Mouse (Mus musculus) intestine, postnatal 0 days (tissue): ENCODE measurements around the gene Fggy. TPM values are rescaled to one million over a fixed set of nuclear protein-coding genes. Genes with fewer than 3 reads are reported as not detected.

Source experiments
- ATAC-seq: fragments of 200-750 bp; cut with Nextera tagmentation; 2 replicates; pipeline ENCODE4 v1.8.0; 2017; ENCODE audit warnings: mild to moderate bottlenecking, moderate TSS enrichment, moderate library complexity
- H3K27ac ChIP-seq: fragments of 300-500 bp; sonication (generic); 2 replicates; pipeline ENCODE4 v1.5.1; 2014; ENCODE audit warnings: mild to moderate bottlenecking, low read depth, low read length, moderate library complexity
- H3K27me3 ChIP-seq: fragments of 300-500 bp; sonication (generic); replicated peaks from 2 replicates; pipeline ENCODE4 v1.6.1; 2014; ENCODE audit warnings: low read length, mixed read lengths; ENCODE audit not compliant: control insufficient read depth, insufficient read depth
- H3K36me3 ChIP-seq: fragments of 300-500 bp; sonication (generic); 2 replicates; pipeline ENCODE4 v1.6.1; 2014; ENCODE audit warnings: mild to moderate bottlenecking, moderate library complexity; ENCODE audit not compliant: control insufficient read depth, insufficient read depth
- H3K4me1 ChIP-seq: fragments of 300-500 bp; sonication (generic); replicated peaks from 2 replicates; pipeline ENCODE4 v1.6.1; 2014; ENCODE audit warnings: antibody characterized with exemption, low read length, mixed read lengths; ENCODE audit not compliant: control insufficient read depth, insufficient read depth
- H3K4me2 ChIP-seq: fragments of 300-500 bp; sonication (generic); replicated peaks from 2 replicates; pipeline ENCODE4 v1.6.1; 2014; ENCODE audit warnings: low read depth, mild to moderate bottlenecking, moderate library complexity
- H3K4me3 ChIP-seq: fragments of 300-500 bp; sonication (generic); 2 replicates; pipeline ENCODE4 v1.5.1; 2014; ENCODE audit warnings: low read depth, low read length
- H3K9ac ChIP-seq: fragments of 300-500 bp; sonication (generic); 2 replicates; pipeline ENCODE4 v1.6.1; 2014; ENCODE audit warnings: mild to moderate bottlenecking, low read depth, low read length
- H3K9me3 ChIP-seq: fragments of 300-500 bp; sonication (generic); 2 replicates; pipeline ENCODE4 v1.6.1; 2016; ENCODE audit warnings: mixed run types; ENCODE audit not compliant: control insufficient read depth
- CTCF ChIP-seq: sonication (generic); IDR thresholded peaks from 2 replicates; pipeline ENCODE4 v1.5.1; 2016; ENCODE audit warnings: low read depth, mild to moderate bottlenecking, control low read depth, antibody characterized with exemption, moderate library complexity
- WGBS: fragments of 180-500 bp; shearing (Covaris S2); extraction: QIAGEN DNeasy Blood & Tissue Kit; methylation state at CpG from one replicate; pipeline ENCODE4 v1.1.7; 2014; 5-methylcytosine and 5-hydroxymethylcytosine counted together
- polyA plus RNA-seq: library from polyadenylated mRNA; unstranded; fragments of >200 nt; fragmentation: Nextera tagmentation; extraction: Ambion mirVana; gene quantifications from 2 replicates; pipeline ENCODE4 v1.2.1, GENCODE M21; 2015

The Fggy gene
- polyA plus RNA-seq, 1 experiment from 2014 or later, result 9.9 TPM

GRCm38 (mm10) chr4:95784146-95784895 is 227.0 kb downstream of the Fggy start:
- Histone ChIP-seq H3K36me3 (no peaks in the 10 kb centered on the region), H3K9ac (no peak overlapping the region), H3K27me3 (no peaks in the 10 kb centered on the region), H3K4me2 (no peak overlapping the region), H3K4me1 (no peaks in the 10 kb centered on the region), H3K4me3 (no peak overlapping the region), H3K9me3 (no peaks in the 10 kb centered on the region), H3K27ac (no peak overlapping the region)
- WGBS, result 69% methylated on average over 4 of the region's 4 CpGs
- no peak for TF ChIP-seq CTCF
- no peak for ATAC-seq

- 29% methylated on average over 2 of the region's 2 CpGs for WGBS
- no peak overlapping the region for H3K9ac ChIP-seq
- no peaks in the 10 kb centered on the region for H3K9me3 ChIP-seq
- no peak overlapping the region for H3K4me3 ChIP-seq
- H3K27ac ChIP-seq, result no peak overlapping the region
- no peak overlapping the region for H3K4me2 ChIP-seq
- TF ChIP-seq CTCF, result no peak
- no peaks in the 10 kb centered on the region for H3K36me3 ChIP-seq
- H3K4me1 ChIP-seq, result no peaks in the 10 kb centered on the region
- no peak for ATAC-seq
- no peaks in the 10 kb centered on the region for H3K27me3 ChIP-seq
Measured at GRCm38 (mm10) chr4:95787609-95788008, 230.3 kb downstream of the Fggy start.

GRCm38 (mm10) chr4:95788867-95789266 is 231.6 kb downstream of the Fggy start:
- no peak overlapping the region for H3K9ac ChIP-seq
- no peak for ATAC-seq
- H3K27ac ChIP-seq, result no peak overlapping the region
- H3K4me2 ChIP-seq, result no peak overlapping the region
- no peak overlapping the region for H3K4me3 ChIP-seq
- 66% methylated on average over 2 of the region's 2 CpGs for WGBS
- no peaks in the 10 kb centered on the region for H3K27me3 ChIP-seq
- no peak for TF ChIP-seq CTCF
- no peaks in the 10 kb centered on the region for H3K4me1 ChIP-seq
- no peaks in the 10 kb centered on the region for H3K9me3 ChIP-seq
- no peaks in the 10 kb centered on the region for H3K36me3 ChIP-seq

GRCm38 (mm10) chr4:95791913-95792475 is 234.7 kb downstream of the Fggy start:
- no peak for ATAC-seq
- 82% methylated on average over 3 of the region's 3 CpGs for WGBS
- Histone ChIP-seq H3K27me3 (no peaks in the 10 kb centered on the region), H3K4me1 (0 out of 2 replicates have a peak, but pooled peaks cover 11% of the 10 kb centered on the region), H3K4me3 (no peak overlapping the region), H3K36me3 (no peaks in the 10 kb centered on the region), H3K27ac (no peak overlapping the region), H3K9ac (no peak overlapping the region), H3K9me3 (no peaks in the 10 kb centered on the region), H3K4me2 (no peak overlapping the region)
- TF ChIP-seq CTCF, result no peak

- WGBS, result 42% methylated on average over 7 of the region's 7 CpGs
- 0 out of 2 replicates have a peak, but pooled peaks cover 11% of the 10 kb centered on the region for H3K4me1 ChIP-seq
- peak overlapping the region; percentile 84 for H3K27ac ChIP-seq
Measured at GRCm38 (mm10) chr4:95793647-95794328, 236.5 kb downstream of the Fggy start.

GRCm38 (mm10) chr4:95794651-95795050 is 237.3 kb downstream of the Fggy start:
- peak; percentile 46 for ATAC-seq
- 17% methylated on average over 6 of the region's 6 CpGs for WGBS

More at GRCm38 (mm10) chr4:95793647-95794328, 236.5 kb downstream of the Fggy start:
- Histone ChIP-seq H3K9me3 (no peaks in the 10 kb centered on the region), H3K36me3 (no peaks in the 10 kb centered on the region), H3K4me3 (no peak overlapping the region), H3K27me3 (no peaks in the 10 kb centered on the region), H3K4me2 (no peak overlapping the region), H3K9ac (no peak overlapping the region)
- no peak for TF ChIP-seq CTCF
- ATAC-seq, result peak; percentile 96

More at GRCm38 (mm10) chr4:95794651-95795050, 237.3 kb downstream of the Fggy start:
- no peak overlapping the region for H3K4me2 ChIP-seq
- no peak overlapping the region for H3K9ac ChIP-seq
- H3K27ac ChIP-seq, result peak overlapping the region; percentile 84
- no peaks in the 10 kb centered on the region for H3K9me3 ChIP-seq
- TF ChIP-seq CTCF, result no peak
- H3K36me3 ChIP-seq, result no peaks in the 10 kb centered on the region
- 0 out of 2 replicates have a peak, but pooled peaks cover 11% of the 10 kb centered on the region for H3K4me1 ChIP-seq
- no peaks in the 10 kb centered on the region for H3K27me3 ChIP-seq
- H3K4me3 ChIP-seq, result no peak overlapping the region
